Mouse (Mus musculus) ovary, adult 18-20 months (tissue): ENCODE measurements around the gene Phox2b.

Experiments used
- DNase-seq: peaks from one replicate; pipeline ENCODE4 v3.0.0; 2022; ENCODE audit warnings: low spot score, mixed read lengths

The Phox2b gene

GRCm38 (mm10) chr5:67091766-67092165, 7.3 kb downstream of the Phox2b start:
- DNase-seq, result no peak

- no peak for DNase-seq
These were observed 8.2 kb downstream of the Phox2b start for GRCm38 (mm10) chr5:67090856-67091255.

GRCm38 (mm10) chr5:67083117-67083516, 16.0 kb downstream of the Phox2b start:
- no peak for DNase-seq

GRCm38 (mm10) chr5:67063596-67063995, 35.5 kb downstream of the Phox2b start:
- DNase-seq, result no peak

GRCm38 (mm10) chr5:67060519-67060918, 38.6 kb downstream of the Phox2b start:
- DNase-seq, result no peak

- DNase-seq, result no peak
These were observed 41.3 kb downstream of the Phox2b start for GRCm38 (mm10) chr5:67057803-67058202.

- DNase-seq, result no peak
These were observed 51.1 kb downstream of the Phox2b start for GRCm38 (mm10) chr5:67048003-67048402.
